Mouse (Mus musculus) ovary, postnatal 10 days (tissue): ENCODE data around the gene Pde2a.

Experiments
- DNase-seq: peaks from one replicate; pipeline ENCODE4 v3.0.0; 2022; ENCODE audit warnings: low spot score

Gene Pde2a

DNA sequence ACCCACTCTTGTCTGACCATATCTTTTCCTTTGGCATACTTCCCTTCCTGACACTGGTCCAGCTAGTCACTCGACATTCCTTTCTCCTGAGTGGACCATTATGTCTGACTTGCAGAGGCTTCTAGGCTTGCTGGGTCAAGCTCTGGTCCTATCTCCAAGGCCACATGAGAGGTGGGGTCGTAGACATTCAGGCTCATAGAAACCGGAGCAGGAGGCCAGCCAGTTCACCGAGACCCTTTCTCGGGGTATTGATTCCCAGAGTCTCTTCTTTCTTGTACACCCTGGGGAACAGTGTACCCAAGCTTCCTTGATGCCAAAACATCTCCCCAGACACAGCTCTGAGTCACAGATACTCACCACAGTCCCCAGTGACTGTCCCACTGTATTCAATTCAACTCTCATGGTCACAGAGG is 52.9 kb downstream of the Pde2a start:
- DNase-seq = no peak

DNA sequence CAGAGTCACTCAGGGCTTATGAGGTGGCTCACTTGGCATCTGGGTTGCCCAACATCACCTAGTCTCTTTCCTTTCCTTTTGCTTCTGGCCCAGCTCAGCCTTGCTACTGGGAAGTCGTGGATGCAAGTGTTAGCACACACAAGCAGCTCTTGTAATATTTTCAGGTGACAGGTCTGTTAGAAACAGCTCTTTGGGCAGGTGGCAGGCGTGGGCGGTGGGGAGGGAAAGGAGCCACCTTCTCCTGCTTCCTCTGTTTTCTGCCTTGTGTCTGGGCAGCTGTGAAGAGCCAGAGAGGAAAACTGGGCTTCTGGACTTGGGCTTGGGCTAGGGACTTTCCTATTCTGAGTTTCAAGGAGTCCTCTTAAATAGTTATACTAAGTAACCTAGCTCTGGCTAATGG is 54.5 kb downstream of the Pde2a start:
- DNase-seq = no peak

DNA sequence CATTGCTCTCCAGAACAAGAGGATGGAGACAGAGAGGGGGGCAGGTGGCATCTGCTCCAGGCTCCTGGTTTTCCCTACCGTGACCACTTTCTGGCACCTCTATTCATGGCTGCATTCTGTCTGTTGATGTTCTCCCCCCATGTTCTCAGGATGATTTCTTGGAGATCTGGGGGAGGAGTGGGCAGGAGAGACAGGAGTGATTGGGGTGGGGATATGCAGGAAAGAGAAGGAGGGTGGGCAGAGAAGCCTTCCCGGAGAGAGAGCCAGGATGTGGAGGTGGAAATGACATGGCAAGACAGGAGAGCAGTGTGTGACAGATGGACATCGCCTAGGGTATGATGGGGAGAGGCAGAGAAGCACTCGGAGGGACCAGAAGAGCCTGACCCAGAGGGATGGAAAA is 55.0 kb downstream of the Pde2a start:
- no peak for DNase-seq

DNA sequence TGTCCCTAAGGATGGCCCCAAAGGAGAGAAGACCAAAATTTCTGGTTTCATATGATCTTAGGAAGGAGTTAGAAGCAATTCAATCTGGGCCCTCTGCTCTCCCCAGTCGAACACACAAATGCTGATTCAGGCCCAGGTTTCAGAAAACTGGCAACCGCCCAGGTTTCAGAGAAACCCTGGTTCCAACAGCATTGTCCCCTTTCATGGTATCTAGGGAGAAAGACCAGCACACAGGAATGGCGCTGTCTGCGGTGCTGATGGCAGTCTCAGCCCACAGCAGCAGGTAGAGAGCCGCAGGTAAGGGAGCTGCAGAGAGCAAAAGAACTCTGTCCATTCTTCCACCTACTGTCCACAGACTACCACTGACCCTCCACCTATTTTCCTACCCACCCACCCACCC is 55.7 kb downstream of the Pde2a start:
- no peak for DNase-seq

DNA sequence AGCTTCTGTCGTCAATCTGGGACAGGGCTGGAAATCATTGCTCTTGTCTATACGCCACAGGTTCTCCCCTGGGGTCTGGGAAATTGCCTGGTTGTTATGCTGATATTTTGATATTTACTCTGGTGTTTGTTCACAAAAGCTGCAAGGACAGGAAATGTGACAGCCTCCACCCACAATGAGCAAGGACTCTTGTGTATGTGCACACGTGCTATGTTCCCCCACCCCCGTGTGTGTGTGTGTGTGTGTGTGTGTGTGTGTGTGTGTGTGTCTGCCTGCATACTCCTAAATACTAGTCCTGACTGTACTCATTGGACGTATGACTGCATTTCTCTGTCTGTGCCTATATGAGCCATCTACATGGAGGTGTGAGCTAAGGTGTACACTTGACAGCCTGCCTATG is 56.6 kb downstream of the Pde2a start:
- no peak for DNase-seq

DNA sequence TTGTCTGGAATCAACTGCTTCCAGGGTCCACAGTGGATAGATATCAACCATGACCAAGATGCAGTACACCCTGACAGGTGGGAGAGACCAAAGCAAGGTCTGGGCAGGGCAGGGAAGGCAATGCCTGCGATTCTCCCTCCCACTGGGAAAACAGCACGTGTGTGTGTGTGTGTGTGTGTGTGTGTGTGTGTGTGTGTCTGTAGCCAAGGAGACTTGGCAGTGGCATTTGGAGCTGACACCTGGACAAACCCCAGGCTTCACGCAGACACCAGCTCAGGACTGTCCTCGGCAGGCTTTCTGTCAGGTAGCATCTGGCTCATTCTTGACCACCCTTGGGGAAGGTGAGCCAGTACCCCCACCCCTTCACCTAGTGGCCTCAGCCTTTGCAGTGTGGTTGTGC is 58.4 kb downstream of the Pde2a start:
- DNase-seq = no peak

DNA sequence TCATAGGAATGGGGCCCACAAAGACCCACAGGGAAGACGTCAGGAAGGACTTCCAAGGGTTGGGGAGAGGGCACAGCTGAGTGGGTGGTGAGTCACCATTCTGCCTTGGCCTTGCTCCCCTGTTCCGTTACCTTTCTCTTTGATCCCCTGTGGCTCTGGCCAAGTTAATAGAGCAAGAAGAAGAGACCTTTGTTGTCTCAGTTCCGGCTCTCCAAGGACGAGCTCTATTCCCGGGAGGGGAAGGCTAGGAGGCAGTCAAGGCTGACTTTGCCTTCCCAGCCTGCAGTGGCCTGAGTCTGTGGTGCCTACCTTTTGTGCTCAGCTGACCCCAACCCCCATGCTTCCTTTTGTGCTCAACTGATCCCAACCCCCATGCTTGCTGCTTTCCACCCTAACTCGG is 59.2 kb downstream of the Pde2a start:
- no peak for DNase-seq

DNA sequence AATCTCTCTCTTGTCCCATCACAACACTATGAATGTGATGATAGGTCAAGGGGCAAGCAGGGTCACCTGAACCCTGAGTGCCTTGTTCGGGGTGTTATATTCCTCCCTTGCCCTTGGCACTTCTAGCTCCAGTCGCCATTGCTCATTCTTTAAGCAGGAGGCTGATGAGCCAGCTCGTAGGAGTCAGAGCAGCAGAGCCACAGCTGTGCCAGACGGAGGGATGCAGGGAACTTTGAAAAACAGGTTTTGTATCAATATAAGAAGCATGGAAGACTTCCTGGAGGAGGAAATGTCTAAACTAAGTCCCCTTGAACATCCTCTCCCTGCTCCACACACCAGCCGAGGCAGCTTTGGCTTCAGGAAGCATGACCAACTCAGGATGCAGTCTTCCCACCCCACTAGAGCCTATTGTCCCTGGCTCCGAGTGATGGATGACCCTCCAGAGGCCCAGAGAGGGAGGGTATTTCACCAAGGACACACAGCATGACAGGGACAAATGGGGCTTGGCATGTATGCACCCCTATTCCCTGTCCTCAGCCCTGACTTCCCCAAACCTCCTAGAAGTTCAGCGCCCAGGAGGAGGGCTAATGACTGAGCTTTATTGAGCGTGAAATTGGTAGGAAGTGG is 60.5 kb downstream of the Pde2a start:
- no peak for DNase-seq

DNA sequence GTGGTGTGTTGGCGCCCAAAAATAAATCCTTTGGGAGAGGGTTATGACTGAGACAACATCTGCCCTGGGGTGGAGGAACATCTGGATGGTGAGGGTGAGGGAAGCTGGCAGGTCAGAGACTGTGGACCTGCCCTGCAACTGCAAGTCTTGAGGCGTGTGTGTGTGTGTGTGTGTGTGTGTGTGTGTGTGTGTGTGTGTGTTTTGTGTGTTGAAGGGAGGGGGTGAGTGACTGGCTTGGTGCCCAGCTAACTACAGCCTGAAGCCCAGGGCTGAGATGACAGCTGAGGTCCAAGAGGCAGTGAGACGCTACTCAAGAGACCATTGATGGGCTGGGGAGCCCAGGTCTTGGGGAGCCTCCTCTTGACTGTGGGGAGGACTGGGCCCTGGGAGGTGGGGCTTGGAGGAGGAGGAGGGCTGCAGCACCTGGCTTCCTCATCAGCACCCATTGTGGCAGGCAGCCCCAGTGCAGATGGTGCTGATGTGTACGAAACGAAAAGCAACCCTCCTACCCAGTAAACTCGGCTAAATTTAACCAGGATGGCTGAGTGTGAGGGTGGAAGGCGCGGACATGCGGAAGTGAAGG is 61.1 kb downstream of the Pde2a start:
- no peak for DNase-seq

DNA sequence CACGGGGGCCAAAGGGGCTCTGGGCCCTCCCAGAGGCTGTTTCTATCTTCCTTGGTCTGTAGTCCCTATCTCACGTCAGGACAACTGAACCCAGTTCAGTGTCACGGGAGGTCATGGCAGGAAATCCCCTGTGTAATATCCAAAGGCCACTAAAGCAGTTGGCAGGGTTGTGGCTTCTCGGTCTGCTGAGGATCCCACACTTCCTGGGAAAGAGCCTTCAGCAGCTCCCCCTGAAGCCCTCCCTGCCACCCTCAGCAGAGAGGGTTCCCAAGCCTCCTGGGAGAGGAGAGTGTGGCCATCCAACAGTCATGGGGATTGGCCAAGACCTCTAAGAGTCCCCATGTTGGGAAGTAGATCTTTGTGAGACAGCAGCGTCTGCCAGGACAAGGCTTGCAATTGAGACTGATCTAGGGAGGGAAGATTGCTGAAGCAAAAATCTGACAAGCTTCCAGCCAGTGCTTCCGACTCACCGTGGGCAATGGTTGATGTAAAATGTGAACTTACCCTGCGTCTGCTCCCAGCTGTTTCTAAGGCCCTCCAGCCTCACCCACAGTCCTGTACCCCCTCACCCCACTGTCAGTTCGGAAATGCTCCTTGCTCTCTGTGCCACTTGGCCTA is 62.1 kb downstream of the Pde2a start:
- no peak for DNase-seq

DNA sequence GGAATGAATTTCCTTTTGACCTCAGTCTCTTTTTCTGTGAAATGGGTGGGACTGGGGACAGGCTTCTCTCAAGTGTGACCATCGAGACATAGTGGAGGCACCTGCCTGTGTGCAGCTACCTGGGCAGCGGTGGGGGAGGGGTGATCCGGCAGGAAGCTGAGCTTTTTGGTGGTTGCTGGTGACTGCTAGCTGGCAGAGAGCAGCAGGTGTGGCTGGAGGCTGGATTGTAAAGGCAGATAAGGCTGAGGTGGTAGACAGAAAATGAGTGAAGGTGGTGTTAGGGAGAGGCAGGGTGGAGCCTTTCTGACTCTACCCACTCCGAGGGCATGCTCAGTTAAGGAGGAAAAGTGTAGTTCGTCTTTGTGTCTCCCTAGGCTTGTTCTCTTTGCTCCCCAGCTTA is 65.6 kb downstream of the Pde2a start:
- no peak for DNase-seq

DNA sequence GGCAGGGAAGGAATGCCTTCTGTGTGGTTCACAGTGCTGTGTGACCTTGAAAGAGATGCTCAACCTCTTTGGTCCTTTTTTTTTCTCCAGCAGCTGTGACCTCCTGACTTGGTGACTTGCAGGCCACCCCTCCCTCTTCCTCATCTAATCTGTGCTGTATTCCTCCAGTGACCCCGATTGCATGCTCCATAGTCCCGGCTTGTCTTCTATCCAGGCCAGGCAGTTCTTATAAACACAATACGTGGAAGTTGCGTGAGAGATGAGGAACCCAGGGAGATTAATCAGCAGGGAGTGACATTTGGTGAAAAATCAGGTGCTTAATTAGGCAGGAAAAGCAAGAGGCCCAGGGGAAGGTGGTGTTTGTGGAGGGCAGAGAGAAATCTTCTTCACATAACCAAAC is 69.5 kb downstream of the Pde2a start:
- DNase-seq = no peak

DNA sequence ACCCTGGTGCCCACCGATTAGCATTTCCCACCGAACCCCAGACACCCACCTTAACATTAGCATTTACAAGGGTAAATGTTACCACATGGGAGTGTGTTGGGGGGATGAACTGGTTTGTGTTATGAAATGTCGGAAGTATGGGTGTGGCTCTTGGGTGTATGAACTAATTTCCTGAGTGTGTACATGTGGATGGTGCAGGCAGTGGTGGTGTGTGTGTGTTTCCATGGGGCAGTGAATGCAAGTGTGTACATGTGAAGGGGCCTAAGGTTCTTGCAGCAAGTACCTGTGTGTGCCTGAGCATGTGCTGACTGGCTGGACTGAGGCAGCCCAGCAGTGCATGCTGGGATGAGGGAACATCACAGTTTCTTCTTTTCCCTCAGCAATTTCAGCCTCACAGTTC is 76.9 kb downstream of the Pde2a start:
- DNase-seq = no peak

DNA sequence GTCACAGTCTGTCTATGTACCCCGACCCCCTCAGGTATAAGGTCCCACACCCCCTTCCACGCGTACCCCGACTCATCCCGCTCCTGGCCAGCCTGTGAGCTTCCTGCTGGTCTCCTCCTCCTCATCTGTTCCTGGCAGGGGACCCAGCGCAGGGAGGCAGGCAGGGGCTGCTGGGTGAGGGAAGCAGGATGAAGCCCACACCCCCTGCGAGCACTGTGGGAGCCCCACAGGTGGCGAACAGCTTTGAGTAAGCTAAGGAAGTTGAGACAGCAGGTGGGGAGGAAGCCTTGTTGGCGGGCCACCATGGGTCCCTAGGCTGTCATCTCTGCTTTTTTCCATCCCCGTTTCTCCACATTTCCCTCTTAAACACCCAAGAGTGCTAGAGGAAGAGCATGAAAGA is 77.8 kb downstream of the Pde2a start:
- DNase-seq = no peak

DNA sequence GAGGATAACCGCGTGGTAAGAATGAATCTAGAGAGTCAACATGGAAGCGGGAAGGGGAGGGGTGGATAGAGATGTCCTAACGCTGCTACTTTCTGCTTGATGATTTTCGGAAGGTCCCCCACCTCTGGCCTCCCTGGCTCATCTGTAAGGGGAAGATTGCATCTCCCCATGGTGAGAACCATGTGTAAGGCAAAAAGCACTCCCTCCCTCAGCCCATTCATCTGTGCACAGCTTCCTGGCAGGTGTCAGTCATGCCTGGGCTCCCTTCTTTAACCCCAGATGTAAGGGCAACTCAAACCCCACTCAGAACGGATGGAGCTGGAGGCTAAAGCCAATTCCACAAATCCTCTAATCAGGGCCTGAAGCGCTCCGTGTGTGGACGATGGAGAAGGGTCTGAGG is 78.2 kb downstream of the Pde2a start:
- no peak for DNase-seq

DNA sequence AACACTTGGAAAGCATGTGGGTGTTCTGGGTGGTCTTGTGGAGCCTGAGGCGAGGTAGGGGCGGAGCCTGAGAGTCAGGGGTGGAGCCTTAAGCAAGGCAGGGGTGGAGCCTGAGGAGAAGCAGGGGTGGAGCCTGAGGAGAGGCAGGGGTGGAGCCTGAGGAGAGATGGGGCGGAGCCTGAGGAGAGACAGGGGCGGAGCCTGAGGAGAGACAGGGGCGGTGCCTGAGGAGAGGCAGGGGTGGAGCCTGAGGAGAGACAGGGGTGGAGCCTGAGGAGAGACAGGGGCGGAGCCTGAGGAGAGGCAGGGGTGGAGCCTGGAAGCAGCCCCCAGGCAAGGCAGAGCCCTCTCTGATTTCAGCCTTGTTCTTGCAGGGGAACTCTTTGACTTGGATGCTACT is 79.7 kb downstream of the Pde2a start:
- DNase-seq = no peak

DNA sequence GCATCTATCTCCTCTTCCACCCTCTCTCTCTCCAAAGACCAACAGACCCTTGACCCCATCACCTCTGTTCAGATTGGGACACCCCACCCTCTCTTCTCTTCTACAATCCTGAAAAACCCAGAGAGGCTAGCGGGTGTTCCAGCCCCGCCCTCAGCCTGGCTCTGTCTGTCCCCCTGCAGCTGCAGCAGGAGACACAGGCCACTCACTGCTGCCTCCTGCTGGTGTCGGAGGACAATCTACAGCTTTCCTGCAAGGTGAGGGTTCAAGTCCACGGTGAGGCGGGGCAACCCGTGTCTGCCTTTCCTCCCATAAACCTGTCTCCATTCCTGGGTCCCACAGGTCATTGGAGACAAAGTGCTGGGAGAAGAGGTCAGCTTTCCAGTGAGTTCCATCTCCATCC is 80.2 kb downstream of the Pde2a start:
- DNase-seq = no peak

DNA sequence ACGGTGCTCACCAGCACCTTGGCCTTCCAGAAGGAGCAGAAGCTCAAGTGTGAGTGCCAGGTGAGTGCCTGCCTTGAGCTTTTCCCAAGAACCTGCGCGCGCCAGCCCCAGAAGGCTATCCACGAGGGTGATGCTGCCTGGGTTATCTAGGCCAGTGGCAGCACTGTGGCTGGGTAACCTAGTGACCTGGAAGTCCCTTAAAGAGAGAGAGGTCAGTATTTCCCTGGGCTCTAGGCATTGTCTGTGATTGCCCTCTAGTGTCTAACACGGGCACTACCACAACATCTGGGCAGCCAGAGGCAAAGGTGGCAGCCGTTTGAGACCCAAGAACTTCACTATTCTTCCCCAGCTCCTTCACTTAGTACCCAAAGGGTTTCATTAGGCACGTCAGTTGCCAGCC is 81.9 kb downstream of the Pde2a start:
- DNase-seq = peak; percentile 43

DNA sequence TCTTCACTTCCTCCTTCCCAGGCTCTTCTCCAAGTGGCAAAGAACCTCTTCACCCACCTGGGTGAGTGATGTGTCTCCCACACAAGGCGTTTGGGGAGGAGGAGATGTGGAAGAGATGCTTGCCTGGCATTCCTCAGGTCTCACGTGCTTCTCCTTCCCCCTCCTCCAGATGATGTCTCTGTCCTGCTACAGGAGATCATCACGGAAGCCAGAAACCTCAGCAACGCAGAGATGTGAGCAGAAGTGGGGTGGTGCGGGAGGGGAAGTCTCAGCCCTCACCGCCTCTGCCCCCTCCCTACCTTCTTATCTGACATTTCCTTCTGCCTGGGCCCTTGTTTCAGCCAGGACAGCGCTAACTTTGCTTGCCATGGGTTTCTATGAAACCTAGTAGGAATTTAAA is 82.3 kb downstream of the Pde2a start:
- DNase-seq = no peak

DNA sequence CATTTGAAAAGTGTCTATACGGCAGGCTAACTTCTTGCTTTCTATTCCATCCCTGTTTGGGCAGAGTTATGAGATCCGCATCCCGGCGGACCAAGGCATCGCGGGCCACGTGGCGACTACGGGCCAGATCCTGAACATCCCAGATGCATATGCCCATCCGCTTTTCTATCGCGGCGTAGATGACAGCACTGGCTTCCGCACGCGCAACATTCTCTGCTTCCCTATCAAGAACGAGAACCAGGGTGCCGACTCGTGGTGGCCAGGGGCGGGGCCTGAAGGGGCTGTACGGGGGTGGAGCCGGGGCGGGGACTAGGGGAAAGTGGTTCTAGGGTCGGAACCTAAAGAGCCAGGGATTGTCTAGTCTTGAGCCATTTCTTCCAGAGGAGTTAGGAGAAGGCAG is 83.0 kb downstream of the Pde2a start:
- DNase-seq = no peak

DNA sequence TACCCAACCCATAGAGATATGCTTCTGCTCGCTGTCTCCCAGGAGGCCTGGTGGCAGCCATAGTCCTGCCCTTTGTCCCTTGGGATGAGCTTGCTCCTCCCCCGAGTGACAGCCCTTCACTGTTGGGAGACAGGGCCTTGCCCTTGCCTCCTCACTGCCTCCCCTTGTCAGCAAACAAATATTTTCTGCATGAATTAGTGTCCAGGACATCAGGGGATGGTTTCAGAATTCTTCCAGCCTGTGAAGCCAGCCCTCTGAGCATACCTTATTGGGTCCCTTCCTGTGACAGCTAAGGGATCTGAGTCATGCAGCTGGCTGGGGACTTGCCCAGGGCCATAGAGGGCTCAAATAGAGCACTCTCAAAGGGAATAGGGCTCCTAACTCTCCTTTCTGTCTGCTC is 87.7 kb downstream of the Pde2a start:
- DNase-seq = no peak

DNA sequence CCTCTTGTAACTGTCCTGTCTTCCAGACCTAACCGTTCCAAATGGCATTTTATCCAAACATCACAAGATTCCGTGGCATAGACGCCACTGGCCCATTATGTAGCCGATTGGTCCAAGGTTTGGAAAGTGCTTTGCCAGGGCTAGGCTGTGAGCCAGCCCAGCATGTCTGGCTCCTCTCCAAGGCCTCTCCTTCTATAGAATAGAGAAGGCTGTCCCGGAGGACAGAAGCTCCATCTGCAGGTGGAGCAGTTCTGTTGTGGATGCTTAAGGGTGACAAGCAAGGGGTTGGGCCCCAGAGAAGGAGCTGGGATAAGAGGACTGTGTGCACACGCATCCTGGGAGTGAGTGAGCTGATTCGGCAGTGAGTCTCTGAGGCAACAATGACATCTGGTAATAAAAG is 92.2 kb downstream of the Pde2a start:
- DNase-seq = no peak

DNA sequence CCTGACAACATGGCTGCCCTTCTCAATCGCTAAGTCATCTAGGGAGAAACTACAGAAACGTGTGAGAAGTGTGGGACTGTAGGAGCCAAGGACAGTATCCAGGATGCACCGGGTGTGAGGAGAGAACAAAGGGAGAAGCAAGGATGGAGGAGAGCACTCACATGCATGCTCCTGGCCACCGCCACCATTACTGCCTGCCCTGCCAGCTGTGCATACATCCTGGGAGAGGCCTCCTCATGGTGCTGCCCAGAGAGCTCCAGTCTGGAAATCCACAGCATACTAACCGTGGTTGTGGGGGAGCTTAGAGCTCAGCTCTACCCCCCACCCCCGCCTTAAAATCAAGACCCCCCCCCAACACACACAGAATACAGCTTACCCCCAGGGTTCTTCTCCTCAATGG is 93.3 kb downstream of the Pde2a start:
- DNase-seq = no peak

DNA sequence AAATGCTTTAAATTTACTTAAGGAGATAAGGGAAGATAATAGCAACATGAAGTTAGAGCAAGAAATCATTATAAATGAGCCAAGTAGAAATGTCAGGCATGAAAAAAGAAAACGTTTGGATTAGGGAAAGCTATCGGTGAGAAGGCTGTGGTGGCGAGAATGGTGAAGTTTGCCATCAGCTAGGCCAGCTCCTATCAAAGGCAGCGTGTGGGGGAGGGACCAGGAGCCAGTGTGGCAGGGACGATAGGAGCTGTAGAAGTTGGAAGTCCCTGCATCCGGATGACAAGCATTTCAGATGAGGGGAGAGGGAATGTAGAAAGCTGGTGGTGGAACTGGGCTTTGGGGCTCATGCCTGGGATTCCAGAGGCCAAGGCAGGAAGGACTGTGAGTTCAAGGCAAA is 93.8 kb downstream of the Pde2a start:
- DNase-seq = no peak
